Mouse (Mus musculus) midbrain, postnatal 0 days (tissue): ENCODE results near the gene Slc1a5. TPM values are rescaled to one million over a fixed set of nuclear protein-coding genes. Genes with fewer than 3 reads are reported as not detected.

Experiments
- ATAC-seq: fragments of 200-750 bp; cut with Nextera tagmentation; 2 replicates; pipeline ENCODE4 v1.8.0; 2017; ENCODE audit warnings: moderate number of reproducible peaks, mild to moderate bottlenecking, moderate TSS enrichment, moderate library complexity; ENCODE audit not compliant: low FRiP score
- DNase-seq: peaks from one replicate; pipeline ENCODE4 v3.0.0-alpha.2; 2015; ENCODE audit warnings: low spot score
- H3K27ac ChIP-seq: fragments of 300-500 bp; sonication (generic); 2 replicates; pipeline ENCODE4 v1.5.1; 2014; ENCODE audit warnings: low read depth, mild to moderate bottlenecking, low read length, mixed read lengths
- H3K27me3 ChIP-seq: fragments of 300-500 bp; sonication (generic); 2 replicates; pipeline ENCODE4 v1.6.1; 2014; ENCODE audit warnings: low read length, control low read depth, mixed read lengths; ENCODE audit not compliant: insufficient read depth
- H3K36me3 ChIP-seq: fragments of 300-500 bp; sonication (generic); 2 replicates; pipeline ENCODE4 v1.6.1; 2014; ENCODE audit warnings: low read length, control low read depth, mixed read lengths; ENCODE audit not compliant: insufficient read depth
- H3K4me1 ChIP-seq: fragments of 300-500 bp; sonication (generic); 2 replicates; pipeline ENCODE4 v1.6.1; 2014; ENCODE audit warnings: mild to moderate bottlenecking, control low read depth, antibody characterized with exemption, low read length, mixed read lengths; ENCODE audit not compliant: insufficient read depth
- H3K4me2 ChIP-seq: fragments of 300-500 bp; sonication (generic); 2 replicates; pipeline ENCODE4 v1.6.1; 2014; ENCODE audit warnings: low read depth, mild to moderate bottlenecking, low read length, mixed read lengths; ENCODE audit not compliant: poor library complexity, severe bottlenecking
- H3K4me3 ChIP-seq: fragments of 300-500 bp; sonication (generic); 2 replicates; pipeline ENCODE4 v1.5.1; 2014; ENCODE audit warnings: low read depth, mild to moderate bottlenecking, low read length, moderate library complexity
- H3K9ac ChIP-seq: fragments of 300-500 bp; sonication (generic); replicated peaks from 2 replicates; pipeline ENCODE4 v1.6.1; 2014; ENCODE audit warnings: mild to moderate bottlenecking, low read length, moderate library complexity, mixed read lengths; ENCODE audit not compliant: poor library complexity, severe bottlenecking
- H3K9me3 ChIP-seq: fragments of 300-500 bp; sonication (generic); 2 replicates; pipeline ENCODE4 v1.6.1; 2016; ENCODE audit warnings: low read length, control low read depth
- CTCF ChIP-seq: IDR thresholded peaks from 2 replicates; pipeline ENCODE4 v1.5.1; 2016; ENCODE audit warnings: antibody characterized with exemption, mild to moderate bottlenecking
- WGBS: fragments of 180-500 bp; shearing (Covaris S2); extraction: QIAGEN DNeasy Blood & Tissue Kit; methylation state at CpG from one replicate; pipeline ENCODE4 v1.1.7; 2014; 5-methylcytosine and 5-hydroxymethylcytosine counted together
- polyA plus RNA-seq: library from polyadenylated mRNA; unstranded; fragments of >200 nt; fragmentation: Nextera tagmentation; extraction: Ambion mirVana; gene quantifications from 2 replicates; pipeline ENCODE4 v1.2.1, GENCODE M21; 2015
- total RNA-seq: library from RNA; depleted of rRNA; stranded (reverse); fragments of >200 nt; gene quantifications from 2 replicates; pipeline ENCODE4 v1.2.3, GENCODE M21; 2014

Slc1a5 gene
- total and polyA plus RNA-seq, 2 experiments from 2014 or later, result 9.2 to 15.2 TPM

DNA sequence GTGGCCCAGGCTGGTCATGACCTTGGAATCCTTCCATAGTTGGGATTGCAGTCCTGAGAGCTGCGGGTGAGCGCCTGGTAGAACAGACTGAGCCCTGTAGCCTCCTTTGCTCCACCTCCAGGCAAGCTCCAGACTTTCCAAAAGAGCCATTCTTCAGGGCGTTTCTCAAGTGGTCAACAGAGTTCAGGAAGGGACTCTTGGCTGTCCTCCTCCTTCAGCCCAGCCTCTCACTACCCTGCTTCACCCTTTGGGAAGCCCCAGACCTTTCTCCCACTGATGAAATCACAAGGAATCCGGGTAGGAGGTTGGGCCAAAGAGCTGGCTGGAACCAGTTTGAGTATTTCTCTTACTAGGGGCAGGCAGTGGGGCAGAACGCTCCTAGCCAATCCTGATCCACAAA is 1.1 kb upstream of the Slc1a5 start:
- Histone ChIP-seq H3K4me1 (no peaks in the 10 kb centered on the region), H3K27me3 (no peaks in the 10 kb centered on the region), H3K9me3 (no peaks in the 10 kb centered on the region), H3K27ac (no peak overlapping the region), H3K9ac (no peak overlapping the region), H3K4me2 (no peak overlapping the region), H3K36me3 (no peaks in the 10 kb centered on the region), H3K4me3 (no peak overlapping the region)
- no peak for TF ChIP-seq CTCF
- DNase-seq (no peak), ATAC-seq (no peak)
- WGBS, result 80% methylated on average over 5 of the region's 5 CpGs

- WGBS, result 0% methylated on average over 10 of the region's 10 CpGs
- Histone ChIP-seq H3K4me3 (peak overlapping the region; percentile 48), H3K9ac (peak overlapping the region; percentile 51; the same call in 1 of the 2 replicates), H3K4me2 (peak overlapping the region; percentile 98), H3K4me1 (no peaks in the 10 kb centered on the region), H3K9me3 (no peaks in the 10 kb centered on the region), H3K36me3 (no peaks in the 10 kb centered on the region), H3K27me3 (no peaks in the 10 kb centered on the region), H3K27ac (no peak overlapping the region)
- no peak for DNase-seq
- no peak for TF ChIP-seq CTCF
- 0 out of 2 replicates have a peak, but pooled peaks have one; percentile 8 for ATAC-seq
These were observed 345 bp downstream of the Slc1a5 start for GRCm38 (mm10) chr7:16781555-16781815.

GRCm38 (mm10) chr7:16781816-16782554 is 845 bp downstream of the Slc1a5 start:
- TF ChIP-seq CTCF, result no peak
- peak overlapping the region; percentile 51 for H3K9ac ChIP-seq
- H3K27ac ChIP-seq, result no peak overlapping the region
- ATAC-seq (peak; percentile 13; the same call in 1 of the 2 replicates), DNase-seq (no peak)
- peak overlapping the region; percentile 98 for H3K4me2 ChIP-seq
- H3K9me3 ChIP-seq, result no peaks in the 10 kb centered on the region
- no peaks in the 10 kb centered on the region for H3K4me1 ChIP-seq
- no peaks in the 10 kb centered on the region for H3K27me3 ChIP-seq
- no peaks in the 10 kb centered on the region for H3K36me3 ChIP-seq
- WGBS, result under 1% methylated on average over 60 of the region's 60 CpGs
- peak overlapping the region; percentile 48 for H3K4me3 ChIP-seq

GRCm38 (mm10) chr7:16782555-16783125 is 1.5 kb downstream of the Slc1a5 start:
- Histone ChIP-seq H3K27me3 (no peaks in the 10 kb centered on the region), H3K4me1 (no peaks in the 10 kb centered on the region), H3K9me3 (no peaks in the 10 kb centered on the region), H3K4me2 (peak overlapping the region; percentile 98), H3K36me3 (no peaks in the 10 kb centered on the region), H3K9ac (peak overlapping the region; percentile 51), H3K4me3 (peak overlapping the region; percentile 48), H3K27ac (no peak overlapping the region)
- ATAC-seq (no peak), DNase-seq (no peak)
- WGBS, result 15% methylated on average over 11 of the region's 11 CpGs
- TF ChIP-seq CTCF, result 0 out of 2 replicates have a peak, but pooled peaks have one; percentile 7

GRCm38 (mm10) chr7:16783224-16783688 is 2.1 kb downstream of the Slc1a5 start:
- H3K9me3 ChIP-seq, result no peaks in the 10 kb centered on the region
- no peak for ATAC-seq
- WGBS, result 33% methylated on average over 10 of the region's 10 CpGs
- H3K27ac ChIP-seq, result no peak overlapping the region
- H3K36me3 ChIP-seq, result no peaks in the 10 kb centered on the region
- no peaks in the 10 kb centered on the region for H3K4me1 ChIP-seq
- DNase-seq, result no peak
- H3K27me3 ChIP-seq, result no peaks in the 10 kb centered on the region
- H3K9ac ChIP-seq, result no peak overlapping the region
- no peak for TF ChIP-seq CTCF
- peak overlapping the region; percentile 98; the same call in 1 of the 2 replicates for H3K4me2 ChIP-seq
- H3K4me3 ChIP-seq, result peak overlapping the region; percentile 48; the same call in 1 of the 2 replicates

- 39% methylated on average over 17 of the region's 17 CpGs for WGBS
These were observed 2.7 kb downstream of the Slc1a5 start for GRCm38 (mm10) chr7:16783758-16784415.

More at GRCm38 (mm10) chr7:16783758-16784415, 2.7 kb downstream of the Slc1a5 start:
- Histone ChIP-seq H3K9ac (no peak overlapping the region), H3K4me2 (peak overlapping the region; percentile 98; the same call in 1 of the 2 replicates), H3K27ac (no peak overlapping the region), H3K27me3 (no peaks in the 10 kb centered on the region), H3K4me1 (no peaks in the 10 kb centered on the region), H3K4me3 (no peak overlapping the region; the same call in 1 of the 2 replicates), H3K9me3 (no peaks in the 10 kb centered on the region), H3K36me3 (no peaks in the 10 kb centered on the region)
- peak; percentile 36 for DNase-seq
- ATAC-seq, result no peak
- no peak for TF ChIP-seq CTCF
